Mouse (Mus musculus): ENCODE measurements around the gene Map2k5. TPM values are rescaled to one million over a fixed set of nuclear protein-coding genes. Genes with fewer than 3 reads are reported as not detected.
A peak's percentile ranks its signal among the peaks of the same experiment; 100 is the strongest.

Map2k5 gene
- 10 to 100 TPM; 26.0 to 26.2 TPM for total RNA-seq (2021)

- DNase-seq = peak; percentile 93
Observed at GRCm38 (mm10) chr9:63377270-63378142, at the start of gene Map2k5. Gene Map2k5 (minus strand): TSS chr9:63377902.

DNA sequence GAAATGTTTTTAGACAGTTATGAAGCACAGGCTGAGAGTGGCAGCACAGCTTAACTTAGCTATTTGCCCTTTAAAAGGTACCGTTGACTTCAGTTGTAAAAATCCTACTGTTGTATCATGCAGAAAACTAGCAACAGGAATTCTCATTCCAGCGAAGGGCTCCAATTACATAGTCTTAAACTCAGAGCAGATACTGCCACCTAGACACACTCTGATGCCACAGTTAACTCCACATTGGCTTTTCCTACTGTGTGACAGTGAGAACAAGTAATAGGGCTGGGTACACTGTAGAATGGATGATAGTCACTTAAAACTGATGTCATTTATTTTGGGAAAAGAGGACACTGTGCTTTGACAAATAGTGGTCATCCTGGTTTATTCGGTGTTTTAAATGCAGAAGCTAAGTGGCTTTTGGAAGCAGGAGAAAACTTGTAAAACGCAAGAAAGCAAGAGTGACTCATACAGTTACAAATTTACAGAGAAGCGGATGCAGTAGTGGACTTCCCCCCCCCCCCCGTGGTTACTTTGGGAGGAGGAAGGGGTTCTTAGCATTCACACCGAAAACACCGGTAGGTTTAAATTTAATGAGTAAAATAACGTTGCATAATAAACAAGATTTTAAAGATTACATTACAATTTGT, 43.5 kb upstream of the Map2k5 start:
- no peak for DNase-seq

DNA sequence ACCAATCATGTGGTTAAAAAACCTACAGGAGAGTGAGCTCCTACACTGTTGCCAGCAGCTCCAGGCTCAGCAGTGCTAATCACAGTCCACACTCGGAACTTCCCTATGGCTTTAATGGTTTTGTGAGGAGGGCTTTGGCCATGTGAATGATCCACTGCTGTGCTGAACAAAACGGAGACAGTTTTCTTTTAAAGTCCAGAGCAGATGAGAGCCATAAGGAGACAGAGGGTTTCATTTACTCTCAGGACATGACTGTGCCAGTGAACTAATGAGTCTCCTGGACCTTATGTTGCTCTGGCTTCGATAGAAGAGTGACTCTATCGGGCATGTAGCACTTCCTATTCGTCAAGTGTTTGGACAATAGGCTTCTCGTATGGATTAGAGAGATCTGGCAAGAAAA, 42.7 kb upstream of the Map2k5 start:
- DNase-seq = no peak

DNA sequence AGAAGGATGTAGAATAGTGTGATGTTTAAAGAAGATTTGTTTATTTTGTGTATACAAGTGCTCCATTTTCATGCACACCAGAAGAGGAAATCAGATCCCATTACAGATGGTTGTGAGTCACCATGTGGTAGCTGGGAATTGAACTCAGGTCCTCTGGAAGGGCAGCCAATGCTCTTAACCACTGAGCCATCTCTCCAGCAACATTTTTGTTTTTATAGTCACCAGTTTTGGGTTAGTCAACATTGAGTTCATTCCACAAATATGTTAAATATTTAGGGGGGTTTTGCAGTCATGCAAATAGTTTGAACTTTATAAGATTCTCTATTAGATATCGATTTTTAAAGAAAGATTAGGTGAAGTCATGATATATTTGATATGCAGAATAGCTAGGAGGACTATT, 22.5 kb upstream of the Map2k5 start:
- DNase-seq = no peak

GRCm38 (mm10) chr9:63399463-63399815, 21.7 kb upstream of the Map2k5 start:
- DNase-seq = no peak

- DNase-seq = peak; percentile 98
Observed at GRCm38 (mm10) chr9:63398611-63399462, 21.1 kb upstream of the Map2k5 start, which contains the start of gene 2300009A05Rik. Gene 2300009A05Rik (minus strand): TSS chr9:63399246.

DNA sequence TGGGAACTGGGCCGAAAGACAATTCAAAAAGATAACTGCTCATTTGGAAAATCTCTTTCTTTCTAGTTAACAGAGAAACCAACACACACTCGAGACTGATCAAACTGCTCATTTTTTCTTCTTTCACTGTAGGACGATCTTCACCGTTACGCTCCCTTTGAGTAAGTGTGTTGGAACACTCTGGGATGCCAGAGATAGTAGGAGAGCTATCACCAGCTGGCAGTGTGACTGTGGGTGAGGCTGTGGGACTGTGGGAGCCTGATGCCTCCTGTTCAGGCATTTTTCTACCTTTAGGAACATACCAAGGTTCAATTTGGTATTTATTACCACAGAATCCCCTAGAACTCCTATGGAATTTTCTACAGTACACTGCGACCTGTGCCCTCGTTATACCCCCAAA, 17.9 kb upstream of the Map2k5 start:
- DNase-seq = no peak

DNA sequence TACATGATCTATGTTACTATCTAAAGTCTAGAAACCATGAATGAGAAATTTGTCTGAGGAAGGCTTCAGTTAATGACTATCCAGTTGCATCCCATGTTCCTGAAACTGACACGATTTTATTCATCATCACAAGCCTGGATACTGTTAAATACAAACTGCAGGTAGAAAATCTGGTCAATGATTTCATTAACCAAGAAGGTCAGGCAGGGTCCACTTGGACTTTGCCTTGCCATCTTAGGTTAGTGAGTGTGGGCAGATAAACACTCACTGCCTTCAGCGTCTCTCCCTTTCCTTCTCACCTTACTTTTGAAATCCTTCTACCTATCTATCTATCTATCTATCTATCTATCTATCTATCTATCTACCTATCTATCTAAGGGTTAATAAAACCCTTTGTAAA, 13.6 kb upstream of the Map2k5 start:
- DNase-seq = no peak

- DNase-seq = no peak
Observed at GRCm38 (mm10) chr9:63382761-63383160, 5.1 kb upstream of the Map2k5 start.

GRCm38 (mm10) chr9:63380326-63380725, 2.6 kb upstream of the Map2k5 start:
- DNase-seq = no peak

DNA sequence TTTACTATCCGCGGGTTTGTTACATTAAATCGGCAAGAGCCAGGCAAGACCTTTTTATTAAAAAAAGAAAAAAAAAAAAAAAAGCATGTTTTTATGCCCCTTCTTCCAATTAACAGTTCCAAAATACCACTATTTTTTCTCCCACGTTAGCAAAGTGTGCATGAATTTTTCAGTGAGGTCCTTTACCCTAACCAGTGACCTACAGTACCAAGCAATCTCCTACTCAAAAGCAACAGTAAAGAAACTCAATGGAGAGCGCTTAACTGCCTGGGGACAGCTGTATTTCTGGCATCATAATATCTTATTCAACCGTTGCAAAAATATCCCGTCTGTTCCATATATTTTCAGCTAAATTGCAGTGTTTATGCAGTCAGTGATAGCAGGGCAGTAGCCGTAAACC, 472 bp upstream of the Map2k5 start:
- no peak for DNase-seq

DNA sequence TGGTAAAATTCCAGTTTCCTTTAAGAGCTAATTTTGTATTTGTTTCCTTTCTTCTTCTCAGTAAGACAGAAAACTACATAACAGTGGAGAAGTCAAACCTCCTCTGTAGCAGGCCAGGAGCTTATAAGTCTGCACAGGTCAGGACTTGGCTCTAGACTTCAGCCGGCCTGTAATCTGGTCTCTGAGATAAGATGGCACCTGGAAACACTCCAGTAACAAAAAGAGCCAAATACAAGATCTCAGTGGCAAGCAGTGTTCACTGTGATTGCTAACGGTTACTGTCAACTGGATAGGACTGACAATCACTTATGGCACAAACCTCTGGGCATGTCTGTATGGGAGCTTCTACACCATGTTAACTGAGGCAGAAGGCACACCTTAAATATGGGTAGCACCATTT, 4.4 kb downstream of the Map2k5 start:
- DNase-seq = no peak

DNA sequence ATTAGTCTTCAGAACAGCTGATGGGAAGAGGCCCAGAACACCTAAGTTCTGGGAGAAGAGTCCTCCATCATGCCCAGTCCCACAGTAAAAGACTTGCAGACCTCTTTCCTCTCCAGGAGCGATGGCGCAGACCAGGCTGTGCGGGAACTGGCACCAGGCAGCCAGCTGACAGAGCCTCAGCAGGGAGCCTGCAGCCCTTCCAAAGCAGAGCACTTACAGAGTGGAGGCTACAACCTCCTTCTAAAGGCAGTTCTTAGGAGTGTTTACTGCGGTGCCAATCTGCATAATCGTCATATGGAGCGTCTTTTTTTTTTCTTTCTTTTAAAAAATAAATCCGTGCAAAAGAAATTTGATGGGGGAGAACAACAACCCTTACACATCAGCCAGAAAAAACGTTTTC, 5.2 kb downstream of the Map2k5 start:
- DNase-seq = no peak

DNA sequence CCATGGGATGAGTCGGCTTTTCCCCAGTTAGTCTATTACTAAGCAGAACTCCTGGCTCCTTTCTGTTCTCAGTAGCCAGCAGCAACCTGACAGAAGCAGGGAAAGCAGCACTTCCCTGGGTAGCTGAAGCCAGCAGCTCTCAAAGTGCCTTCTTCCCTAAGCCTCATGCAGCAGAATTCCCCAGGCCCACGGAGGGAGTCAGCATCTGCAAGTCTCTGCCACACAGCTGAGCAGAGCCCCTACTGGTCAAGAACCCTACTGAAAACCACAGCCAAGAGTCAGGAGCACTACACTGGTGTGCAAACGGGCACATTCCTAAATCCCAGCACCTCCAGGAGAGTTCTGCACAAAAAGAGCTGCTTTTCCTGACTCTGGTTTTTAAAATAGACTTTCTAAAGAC, 17.3 kb downstream of the Map2k5 start:
- DNase-seq = peak; percentile 11

- DNase-seq = no peak
Observed at GRCm38 (mm10) chr9:63359016-63359415, 18.7 kb downstream of the Map2k5 start.

GRCm38 (mm10) chr9:63356721-63357120, 21.0 kb downstream of the Map2k5 start:
- DNase-seq = no peak

GRCm38 (mm10) chr9:63356278-63356677, 21.4 kb downstream of the Map2k5 start:
- no peak for DNase-seq

GRCm38 (mm10) chr9:63354168-63354567, 23.5 kb downstream of the Map2k5 start:
- DNase-seq = no peak

DNA sequence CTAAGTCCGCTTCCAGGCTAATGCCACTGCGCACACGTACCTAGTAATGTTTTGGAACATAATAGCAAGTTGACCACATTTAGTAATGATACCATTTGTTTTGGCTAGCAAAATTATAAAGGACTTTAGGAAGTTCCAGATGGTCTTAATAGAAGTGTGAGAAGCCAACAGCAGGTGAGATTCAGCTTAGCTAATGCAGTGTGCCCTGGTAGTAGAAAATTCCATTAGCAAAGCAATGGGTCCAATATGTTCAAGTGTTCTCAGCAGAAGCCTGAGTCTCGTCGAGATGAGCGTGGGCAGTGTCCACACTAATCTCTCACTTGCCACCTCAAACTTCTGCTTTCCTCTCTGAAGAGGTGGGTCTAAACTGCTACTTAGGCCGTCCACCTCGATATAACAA, 27.7 kb downstream of the Map2k5 start:
- DNase-seq = no peak

- no peak for DNase-seq
Observed at GRCm38 (mm10) chr9:63349241-63349640, 28.5 kb downstream of the Map2k5 start.

DNA sequence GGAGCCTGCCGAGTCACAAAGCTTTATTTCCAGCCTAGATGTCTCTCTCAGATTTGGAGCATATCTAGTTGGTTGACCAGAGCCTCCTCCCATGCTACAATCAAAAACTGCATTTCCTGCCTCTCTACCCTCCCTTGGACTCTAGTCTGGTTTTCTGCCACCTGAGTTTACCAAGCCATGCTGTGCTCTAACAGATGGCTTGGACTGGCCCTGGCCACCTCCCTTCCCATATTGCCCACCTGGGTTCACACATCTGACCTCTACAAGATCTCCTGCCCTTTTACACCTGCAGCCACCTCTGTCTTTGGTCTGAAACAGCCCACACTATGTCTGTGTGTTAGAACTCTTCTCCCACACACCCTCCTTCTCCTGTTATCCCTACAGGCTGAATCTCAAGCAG, 29.6 kb downstream of the Map2k5 start:
- no peak for DNase-seq

DNA sequence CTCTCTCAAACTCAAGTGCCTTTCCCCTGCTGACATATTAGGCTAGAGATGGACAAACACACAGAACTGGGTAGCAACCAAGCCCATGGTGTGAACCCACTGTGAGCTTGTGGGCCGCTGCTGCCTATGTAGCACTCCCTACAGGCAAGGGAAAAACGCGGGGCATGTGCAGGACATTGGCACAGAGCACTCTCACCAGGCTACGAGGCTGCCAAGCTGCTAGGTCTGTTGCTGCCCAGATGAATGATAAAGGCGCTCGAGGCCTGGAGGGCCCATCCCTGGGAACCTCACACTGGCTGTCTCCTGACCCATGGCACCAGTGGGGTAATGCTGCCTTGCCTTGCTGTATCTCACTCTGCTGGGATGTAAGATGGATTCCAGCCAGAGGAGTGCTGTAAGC, 31.7 kb downstream of the Map2k5 start:
- peak; percentile 26 for DNase-seq

GRCm38 (mm10) chr9:63341761-63342160, 35.9 kb downstream of the Map2k5 start:
- DNase-seq = no peak
